14 mouse cellular contexts compared by ENCODE assay signal in the genomic region with DNA sequence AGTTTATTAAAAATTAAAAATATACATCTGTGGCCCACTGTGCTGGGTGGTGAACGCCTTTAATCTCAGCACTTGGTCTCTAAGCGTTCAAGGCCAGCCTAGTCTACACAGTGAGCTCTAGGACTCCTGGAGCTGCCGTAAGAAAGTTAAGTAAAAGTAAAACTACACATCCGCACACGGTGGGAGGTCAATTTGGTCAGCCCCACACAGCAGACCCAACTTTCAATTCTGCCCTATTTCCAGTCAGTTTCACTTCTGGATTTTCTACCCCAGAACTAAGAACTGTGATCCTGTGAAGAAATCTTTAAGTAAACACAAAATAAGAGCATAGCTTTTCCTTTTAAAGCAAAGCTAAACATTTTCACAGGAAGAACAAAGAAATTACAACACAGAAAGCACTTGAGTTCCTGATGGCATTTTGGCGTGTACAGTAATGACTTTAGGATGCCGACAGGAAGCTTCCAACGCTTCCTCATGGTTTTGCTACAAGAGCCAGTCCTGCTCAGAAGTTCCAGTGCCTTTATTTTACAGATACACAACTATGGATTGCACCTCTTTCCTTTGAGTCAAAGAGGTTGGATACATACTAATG. TPM values are rescaled to one million over a fixed set of nuclear protein-coding genes. Genes with fewer than 3 reads are reported as not detected.
A peak's percentile ranks its signal among the peaks of the same experiment; 100 is the strongest.
DNase-seq lines count a peak whose midpoint lies in the region; ATAC-seq and TF ChIP-seq lines count a peak whose summit lies in the region.
"Had no signal": no experiment of that assay in that cellular context is flagged by ENCODE, and none has a peak within 500 bp of the region (broad histone marks: within the 10 kb centered on the region; RNA-seq: fewer than 3 reads in every experiment).

No protein-coding gene starts in this region.

- H3K4me1 ChIP-seq in cortical plate, adult 2 months (ENCODE audit: control insufficient read depth, insufficient read depth, low read length) = no peaks in the 10 kb centered on the region

- TF ChIP-seq POLR2A in cortical plate, adult 2 months (IDR thresholded peaks at IDR 0.05; ENCODE audit: extremely low read depth, insufficient read depth, low read length) = no peak

- DNase-seq in gastrocnemius, adult 2 months = no peak
- DNase-seq in gastrocnemius, postnatal 36 days = no peak
- DNase-seq in left cerebral cortex, adult 2 months (ENCODE audit: extremely low spot score in 1 of 2, low spot score in 2 of 2) = no peak
- DNase-seq in left cerebral cortex, postnatal 14 days (ENCODE audit: low spot score in 2 of 2) = no peak
- DNase-seq in ovary, adult 18-20 months (ENCODE audit: low spot score) = no peak
- no peak for DNase-seq in adrenal gland, adult 8-10 months
- DNase-seq: embryo, embryonic 11 days; gastrocnemius, postnatal 25 days; right cerebral cortex, postnatal 25 days; thymus, adult 18-20 months had no signal

- ATAC-seq in megakaryocyte progenitor cell, adult 5-6 weeks (replicated peaks; ENCODE audit: poor library complexity) = peak; percentile 73
- ATAC-seq: activated CD4-positive, CD25-positive, alpha-beta regulatory T cell, adult 4 months had no signal

- H3K4me3 ChIP-seq in gastrocnemius, adult 2 months = peak overlapping the region; percentile 7
- no peak overlapping the region for H3K4me3 ChIP-seq in left cerebral cortex, adult 2 months
- no peak overlapping the region for H3K4me3 ChIP-seq in cortical plate, adult 2 months (ENCODE audit: insufficient read depth, low read length)
- H3K4me3 ChIP-seq: neural tube, embryonic 13.5 days had no signal

- TF ChIP-seq CTCF in gastrocnemius, adult 2 months (IDR thresholded peaks at IDR 0.05) = no peak
- no peak for TF ChIP-seq CTCF in left cerebral cortex, adult 2 months (IDR thresholded peaks at IDR 0.05)
- no peak for TF ChIP-seq CTCF in cortical plate, adult 2 months (IDR thresholded peaks at IDR 0.05; ENCODE audit: extremely low read depth, insufficient read depth, low read length)

- intact Hi-C loops in gastrocnemius, adult 2 months (cut with DNase I) = no loop called here
- intact Hi-C loops in gastrocnemius, postnatal 36 days (cut with DNase I) = no loop called here
- intact Hi-C loops in left cerebral cortex, adult 2 months (cut with DNase I) = no loop called here
- intact Hi-C loops in left cerebral cortex, postnatal 14 days (cut with DNase I) = no loop called here

- peak overlapping the region; percentile 63 for H3K27ac ChIP-seq in gastrocnemius, adult 2 months
- peak overlapping the region; percentile 38 for H3K27ac ChIP-seq in left cerebral cortex, adult 2 months
- H3K27ac ChIP-seq in cortical plate, adult 2 months (ENCODE audit: insufficient read depth, low read length) = 0 out of 2 replicates have a peak overlapping the region, but pooled peaks have one; percentile 51
- H3K27ac ChIP-seq: neural tube, embryonic 13.5 days had no signal

RNA-seq across cellular contexts. Expression of gene Uvrag, which starts 7.0 kb away (rescaled TPM):
- 1 to 10 TPM; 8.6 to 9.2 TPM for total RNA-seq in gastrocnemius, adult 2 months (2021)
- total RNA-seq in gastrocnemius, postnatal 36 days (2021) = 1 to 10 TPM; 8.6 to 9.7 TPM
- total RNA-seq in left cerebral cortex, adult 2 months (2021) = 10 to 100 TPM; 47.6 to 68.3 TPM
- total RNA-seq in left cerebral cortex, postnatal 14 days (2021) = 10 to 100 TPM; 39.4 to 41.7 TPM
- polyA plus RNA-seq in cortical plate, adult 2 months (2012; rRNA removed) = 18.0 and 19.7 TPM in 2 replicates
- total RNA-seq in megakaryocyte progenitor cell, adult 5-6 weeks (2015) = 22.6 and 24.6 TPM in 2 replicates
- 33.9 TPM in 2 replicates for total RNA-seq in megakaryocyte progenitor cell, adult 5-6 weeks (2017)
- total RNA-seq in adrenal gland, adult 8-10 months (2022) = 10 to 100 TPM; 32.5 to 46.9 (median 40.3) TPM

RNA-seq across cellular contexts. Expression of gene Dgat2, which starts 48.6 kb away (rescaled TPM):
- 10 to 100 TPM; 32.9 to 69.4 TPM for total RNA-seq in gastrocnemius, adult 2 months (2021)
- total RNA-seq in gastrocnemius, postnatal 36 days (2021) = 10 to 100 TPM; 44.6 to 70.1 TPM
- 10 to 100 TPM; 55.7 to 57.8 TPM for total RNA-seq in left cerebral cortex, adult 2 months (2021)
- total RNA-seq in left cerebral cortex, postnatal 14 days (2021) = 100 to 1,000 TPM in 1 of 2 experiments, 10 to 100 TPM in 1; 89.2 to 100 TPM
- 74.0 and 76.7 TPM in 2 replicates for polyA plus RNA-seq in cortical plate, adult 2 months (2012; rRNA removed)
- 11.4 and 12.2 TPM in 2 replicates for total RNA-seq in megakaryocyte progenitor cell, adult 5-6 weeks (2015)
- total RNA-seq in megakaryocyte progenitor cell, adult 5-6 weeks (2017) = 8.5 and 12.2 TPM in 2 replicates
- total RNA-seq in adrenal gland, adult 8-10 months (2022) = 100 to 1,000 TPM; 138 to 436 (median 316) TPM
